Mouse (Mus musculus): ENCODE data around the gene Gpat2.

GRCm38 (mm10) chr2:127411126-127411525 is 13.9 kb upstream of the Gpat2 start:
- no peak for TF ChIP-seq POLR2A (IDR thresholded peaks at IDR 0.05; ENCODE audit: borderline replicate concordance, insufficient read depth, low read length)
- TF ChIP-seq CTCF (IDR thresholded peaks at IDR 0.05; ENCODE audit: borderline replicate concordance, insufficient read depth, low read depth, low read length), result no peak
